Mouse (Mus musculus) heart, embryonic 14.5 days (tissue): ENCODE measurements around the gene Hao1. TPM values are rescaled to one million over a fixed set of nuclear protein-coding genes. Genes with fewer than 3 reads are reported as not detected.

Source experiments
- ATAC-seq: fragments of 200-750 bp; cut with Nextera tagmentation; 2 replicates; pipeline ENCODE4 v1.8.0; 2017; ENCODE audit warnings: low read depth, moderate TSS enrichment; ENCODE audit not compliant: insufficient number of reproducible peaks, insufficient read depth, low FRiP score
- H3K27ac ChIP-seq, 2 experiments: fragments of 200-500 bp in 1 of 2; fragments of 300-500 bp in 1 of 2; sonication (generic) in 1 of 2; replicated peaks in 1 of 2; 2 replicates each; pipeline ENCODE4 v1.5.1; 2012 to 2014; ENCODE audit warnings: low read depth in 2 of 2, low read length in 2 of 2, control low read depth in 1 of 2, mild to moderate bottlenecking in 1 of 2, mixed read lengths in 1 of 2; ENCODE audit not compliant: control insufficient read depth in 1 of 2, insufficient read depth in 1 of 2
- H3K27me3 ChIP-seq: fragments of 300-500 bp; sonication (generic); 2 replicates; pipeline ENCODE4 v1.6.1; 2014; ENCODE audit warnings: mild to moderate bottlenecking, low read length, control low read depth; ENCODE audit not compliant: control insufficient read depth, insufficient read depth
- H3K36me3 ChIP-seq: fragments of 300-500 bp; sonication (generic); 2 replicates; pipeline ENCODE4 v1.6.1; 2014; ENCODE audit warnings: mild to moderate bottlenecking, control low read depth, low read length, mixed read lengths; ENCODE audit not compliant: control insufficient read depth, insufficient read depth
- H3K4me1 ChIP-seq, 2 experiments: fragments of 200-500 bp in 1 of 2; fragments of 300-500 bp in 1 of 2; sonication (generic) in 1 of 2; 2 replicates each; pipeline ENCODE4 v1.6.1; 2012 to 2014; ENCODE audit warnings: low read length in 2 of 2, control low read depth in 1 of 2, mixed read lengths in 1 of 2; ENCODE audit not compliant: control insufficient read depth in 2 of 2, insufficient read depth in 2 of 2
- H3K4me2 ChIP-seq: fragments of 300-500 bp; sonication (generic); 2 replicates; pipeline ENCODE4 v1.6.1; 2014; ENCODE audit warnings: mild to moderate bottlenecking, low read length
- H3K4me3 ChIP-seq, 2 experiments: fragments of 200-500 bp in 1 of 2; fragments of 300-500 bp in 1 of 2; sonication (generic) in 1 of 2; 2 replicates each; pipeline ENCODE4 v1.5.1; 2012 to 2014; ENCODE audit warnings: low read length in 2 of 2, mild to moderate bottlenecking in 2 of 2, control low read depth in 1 of 2, low read depth in 1 of 2, moderate library complexity in 1 of 2; ENCODE audit not compliant: control insufficient read depth in 1 of 2, insufficient read depth in 1 of 2
- H3K9ac ChIP-seq: fragments of 300-500 bp; sonication (generic); 2 replicates; pipeline ENCODE4 v1.6.1; 2014; ENCODE audit warnings: mild to moderate bottlenecking, low read length
- H3K9me3 ChIP-seq: fragments of 300-500 bp; sonication (generic); 2 replicates; pipeline ENCODE4 v1.6.1; 2016; ENCODE audit warnings: low read length, control low read depth; ENCODE audit not compliant: control insufficient read depth
- WGBS: fragments of 180-500 bp; shearing (Covaris S2); extraction: QIAGEN DNeasy Blood & Tissue Kit; methylation state at CpG from one replicate; pipeline ENCODE4 v1.1.7; 2014; 5-methylcytosine and 5-hydroxymethylcytosine counted together
- polyA plus RNA-seq: library from polyadenylated mRNA; unstranded; fragments of >200 nt; fragmentation: Nextera tagmentation; extraction: Ambion mirVana; gene quantifications from 2 replicates; pipeline ENCODE4 v1.2.1, GENCODE M21; 2014

Hao1 gene
- polyA plus RNA-seq, 1 experiment from 2014 or later: not detected

DNA sequence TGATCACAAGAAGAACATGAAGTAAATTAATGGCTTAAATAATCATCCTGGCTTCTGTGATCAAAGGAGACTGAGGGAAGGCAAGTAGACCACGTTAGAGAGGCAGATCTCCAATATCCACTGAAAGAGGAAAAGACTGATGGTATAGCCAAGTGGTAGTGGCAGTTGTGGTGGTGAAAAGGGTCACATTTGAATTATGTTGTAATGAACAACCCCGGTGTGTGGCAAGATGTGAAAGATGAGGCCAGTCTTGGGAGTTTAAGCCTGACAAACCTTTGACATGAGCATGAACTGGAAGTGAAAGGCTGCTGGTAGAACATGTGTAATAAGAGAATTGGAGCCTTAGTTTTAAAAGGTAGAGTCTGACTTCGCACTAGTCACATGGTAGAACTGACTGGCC lies 54.4 kb downstream of the Hao1 start:
- WGBS: 77% methylated on average over 3 of the region's 3 CpGs

DNA sequence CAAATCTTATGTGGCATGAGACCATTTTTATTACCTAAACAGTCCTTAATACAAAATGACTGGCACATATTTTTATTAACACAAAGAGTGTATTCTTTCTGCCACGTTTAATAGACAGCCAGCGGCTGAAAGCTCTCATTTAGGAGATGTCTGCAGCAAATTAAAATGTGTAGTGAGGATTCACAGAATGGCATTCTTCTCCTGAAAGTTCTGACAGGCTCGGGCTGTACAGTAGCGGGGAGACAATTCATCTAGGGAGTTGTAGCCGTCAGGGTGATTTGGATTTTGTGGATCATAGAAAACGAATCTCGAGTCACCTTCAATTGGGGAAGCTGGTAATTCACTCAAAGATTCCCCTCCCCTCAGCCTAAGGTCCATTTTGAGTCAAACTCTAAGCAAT lies 55.7 kb downstream of the Hao1 start:
- Histone ChIP-seq H3K27me3 (no peaks in the 10 kb centered on the region), H3K9me3 (no peaks in the 10 kb centered on the region), H3K27ac (no peak overlapping the region), H3K4me2 (no peak overlapping the region), H3K9ac (no peak overlapping the region), H3K4me3 (no peak overlapping the region), H3K36me3 (no peaks in the 10 kb centered on the region), H3K4me1 (peaks cover 0 to 2% of the 10 kb centered on the region in 2 experiments; a peak in 1 of 4 replicates)
- WGBS: 70% methylated on average over 7 of the region's 7 CpGs
- no peak for ATAC-seq

More for the DNA sequence above, 54.4 kb downstream of the Hao1 start:
- Histone ChIP-seq H3K4me2 (no peak overlapping the region), H3K36me3 (no peaks in the 10 kb centered on the region), H3K27ac (no peak overlapping the region), H3K9ac (no peak overlapping the region), H3K9me3 (no peaks in the 10 kb centered on the region), H3K27me3 (no peaks in the 10 kb centered on the region), H3K4me1 (no peaks in the 10 kb centered on the region), H3K4me3 (no peak overlapping the region)
- ATAC-seq: no peak

DNA sequence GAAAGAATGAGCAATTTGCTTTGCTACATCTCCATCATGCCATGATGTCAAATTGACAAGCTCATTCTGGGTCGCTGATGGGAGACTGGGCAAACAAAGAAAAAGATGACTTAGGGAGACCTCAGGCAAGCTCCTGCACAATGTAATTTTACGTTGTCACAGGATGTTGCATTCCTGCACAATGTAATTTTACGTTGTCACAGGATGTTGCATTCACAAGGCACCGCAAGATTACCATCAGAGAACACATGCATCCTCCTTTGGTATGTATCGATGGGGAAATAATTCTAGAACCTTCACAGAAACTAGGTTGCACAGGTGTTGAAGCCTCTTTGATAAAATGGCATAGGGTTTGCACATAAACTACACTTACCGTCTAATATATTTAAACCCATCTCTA lies 65.5 kb downstream of the Hao1 start:
- H3K36me3 ChIP-seq: no peaks in the 10 kb centered on the region
- H3K4me2 ChIP-seq: no peak overlapping the region
- WGBS: 80% methylated on average over 6 of the region's 6 CpGs
- H3K9me3 ChIP-seq: no peaks in the 10 kb centered on the region
- no peak overlapping the region for H3K4me3 ChIP-seq
- no peaks in the 10 kb centered on the region for H3K27me3 ChIP-seq
- no peak overlapping the region for H3K27ac ChIP-seq
- ATAC-seq: no peak
- H3K9ac ChIP-seq: no peak overlapping the region
- no peaks in the 10 kb centered on the region for H3K4me1 ChIP-seq

DNA sequence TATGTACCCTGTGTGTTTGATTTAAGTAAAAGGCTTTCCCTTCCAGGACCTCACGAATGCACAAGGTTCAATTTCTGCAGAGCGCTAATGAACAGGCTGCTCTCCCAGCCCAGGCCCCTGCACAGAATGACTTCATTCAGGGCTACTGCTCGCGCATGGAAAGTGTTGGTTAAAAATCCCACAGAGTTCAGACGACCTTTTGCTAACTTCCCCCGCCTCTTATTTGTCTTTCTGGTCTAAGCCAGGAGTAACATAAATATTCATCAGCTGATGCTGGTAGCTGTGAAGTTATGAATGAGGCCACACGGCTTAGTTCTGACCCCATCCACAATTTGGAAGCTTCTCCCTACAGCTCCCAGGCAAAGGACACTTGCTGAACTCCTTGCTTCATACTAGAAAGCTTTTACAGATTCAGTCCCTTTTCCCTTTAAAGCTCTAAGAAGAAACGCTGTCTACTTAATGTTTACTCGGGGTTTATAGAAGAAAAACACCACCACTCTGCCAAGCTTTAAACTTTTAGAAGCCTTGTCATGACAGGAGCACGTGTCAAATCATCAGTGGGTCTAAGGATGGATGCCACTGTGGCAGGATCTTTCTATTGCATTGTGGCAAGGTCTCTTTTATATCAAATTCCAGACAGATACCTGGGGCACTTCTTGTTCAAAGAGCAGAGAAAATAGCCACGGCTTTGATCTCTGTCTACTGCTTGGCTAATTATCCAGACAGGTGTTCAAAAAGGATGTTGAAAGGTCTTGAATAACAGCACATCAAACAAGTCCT lies 67.9 kb downstream of the Hao1 start:
- no peak overlapping the region for H3K4me2 ChIP-seq
- WGBS: 59% methylated on average over 11 of the region's 11 CpGs

DNA sequence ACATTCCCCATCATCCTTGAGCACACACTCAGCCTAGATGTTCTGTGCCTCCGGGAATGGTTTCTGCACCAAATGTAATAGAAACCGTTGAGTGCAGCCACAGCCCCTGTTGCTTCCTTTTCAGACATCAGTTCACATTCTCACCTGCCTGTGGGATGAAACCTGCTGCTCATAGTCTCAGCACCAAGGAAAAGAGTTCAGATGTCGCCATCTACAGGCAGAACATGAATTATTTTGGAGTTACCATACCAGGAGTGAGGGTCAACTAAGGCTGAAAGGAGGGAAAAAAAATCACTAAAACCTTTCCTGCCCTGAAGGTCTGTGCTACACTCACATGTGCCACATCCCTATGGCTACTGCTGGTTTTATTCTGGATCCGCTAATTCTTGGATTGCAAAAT lies 71.5 kb downstream of the Hao1 start:
- 32% methylated on average over 4 of the region's 4 CpGs for WGBS
- H3K9ac ChIP-seq: no peak overlapping the region
- no peak overlapping the region for H3K4me2 ChIP-seq
- H3K4me3 ChIP-seq: no peak overlapping the region
- no peaks in the 10 kb centered on the region for H3K27me3 ChIP-seq
- H3K36me3 ChIP-seq: no peaks in the 10 kb centered on the region
- no peaks in the 10 kb centered on the region for H3K4me1 ChIP-seq
- H3K9me3 ChIP-seq: no peaks in the 10 kb centered on the region
- no peak for ATAC-seq
- H3K27ac ChIP-seq: no peak overlapping the region

More for the DNA sequence above, 67.9 kb downstream of the Hao1 start:
- Histone ChIP-seq H3K4me1 (no peaks in the 10 kb centered on the region), H3K4me3 (no peak overlapping the region), H3K27me3 (no peaks in the 10 kb centered on the region), H3K27ac (no peak overlapping the region; a peak in 1 of 4 replicates), H3K36me3 (no peaks in the 10 kb centered on the region), H3K9ac (no peak overlapping the region), H3K9me3 (no peaks in the 10 kb centered on the region)
- no peak for ATAC-seq

DNA sequence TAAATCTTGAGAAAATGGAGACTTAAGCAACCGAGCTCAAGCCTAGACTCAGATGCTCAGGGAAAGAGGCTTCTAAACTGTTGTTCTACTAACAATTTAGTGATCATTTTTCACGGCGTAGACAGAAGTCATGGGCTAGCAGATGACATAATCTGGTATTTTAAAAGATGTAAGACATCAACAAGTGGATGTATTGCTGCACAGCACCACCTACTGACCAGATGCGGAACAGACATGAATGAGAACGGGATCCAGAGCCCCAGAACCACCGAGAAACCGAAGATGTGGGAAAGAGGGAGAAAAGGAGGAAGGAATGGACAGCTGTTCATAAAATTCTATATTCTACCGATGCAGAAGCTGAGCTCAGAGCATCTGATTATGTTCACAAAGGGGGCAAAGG lies 72.4 kb downstream of the Hao1 start:
- no peaks in the 10 kb centered on the region for H3K36me3 ChIP-seq
- no peaks in the 10 kb centered on the region for H3K27me3 ChIP-seq
- no peak overlapping the region for H3K27ac ChIP-seq
- WGBS: 13% methylated on average over 8 of the region's 8 CpGs
- H3K4me2 ChIP-seq: no peak overlapping the region
- H3K4me1 ChIP-seq: no peaks in the 10 kb centered on the region
- H3K9ac ChIP-seq: no peak overlapping the region
- ATAC-seq: no peak
- H3K4me3 ChIP-seq: no peak overlapping the region
- no peaks in the 10 kb centered on the region for H3K9me3 ChIP-seq

DNA sequence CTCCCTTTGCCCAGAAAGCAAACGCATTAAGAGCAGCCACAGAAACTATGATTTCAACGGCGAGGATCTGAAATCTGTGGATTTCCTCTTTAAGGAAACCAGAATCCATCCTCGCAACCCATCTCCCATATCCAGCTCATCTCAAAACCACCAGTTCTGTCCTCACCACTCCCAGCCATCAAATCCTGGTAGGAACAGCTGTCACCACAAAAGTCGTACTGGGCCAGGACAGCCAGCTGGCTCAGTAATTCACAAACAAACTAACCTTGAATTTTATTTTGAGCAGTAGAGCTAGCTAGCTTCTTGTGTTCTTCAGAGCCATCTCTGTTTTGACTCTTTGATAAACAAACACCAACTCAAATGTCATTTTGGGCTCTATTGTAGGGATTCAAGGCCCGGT lies 73.0 kb downstream of the Hao1 start:
- H3K9ac ChIP-seq: no peak overlapping the region
- no peak overlapping the region for H3K27ac ChIP-seq
- H3K4me2 ChIP-seq: no peak overlapping the region
- H3K36me3 ChIP-seq: no peaks in the 10 kb centered on the region
- H3K4me1 ChIP-seq: no peaks in the 10 kb centered on the region
- no peak overlapping the region for H3K4me3 ChIP-seq
- no peaks in the 10 kb centered on the region for H3K27me3 ChIP-seq
- H3K9me3 ChIP-seq: no peaks in the 10 kb centered on the region
- 89% methylated on average over 6 of the region's 6 CpGs for WGBS
- no peak for ATAC-seq

DNA sequence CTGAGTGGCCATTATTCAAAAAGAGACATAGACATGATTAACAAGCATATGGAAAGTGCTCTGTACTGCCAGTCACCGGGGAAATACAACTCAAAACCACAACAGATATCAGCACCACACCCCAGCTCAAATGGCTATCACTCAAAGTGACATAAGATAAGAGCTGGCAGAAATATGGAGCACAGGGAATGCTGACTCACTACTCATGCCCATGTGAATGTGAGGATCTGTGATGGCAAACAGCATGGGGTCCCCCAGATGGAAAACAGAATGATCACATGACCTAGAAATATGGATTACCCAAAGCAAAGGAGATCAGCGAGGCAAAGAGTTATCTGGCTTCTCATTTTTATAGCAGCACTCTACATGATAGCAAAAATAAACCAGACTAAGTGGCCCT lies 89.0 kb downstream of the Hao1 start:
- Histone ChIP-seq H3K27ac (no peak overlapping the region), H3K36me3 (no peaks in the 10 kb centered on the region), H3K4me1 (no peaks in the 10 kb centered on the region; a peak in 1 of 4 replicates), H3K27me3 (no peaks in the 10 kb centered on the region), H3K4me3 (no peak overlapping the region), H3K4me2 (no peak overlapping the region), H3K9me3 (no peaks in the 10 kb centered on the region), H3K9ac (no peak overlapping the region)
- 47% methylated on average over 2 of the region's 2 CpGs for WGBS
- no peak for ATAC-seq
